In the genomic region with DNA sequence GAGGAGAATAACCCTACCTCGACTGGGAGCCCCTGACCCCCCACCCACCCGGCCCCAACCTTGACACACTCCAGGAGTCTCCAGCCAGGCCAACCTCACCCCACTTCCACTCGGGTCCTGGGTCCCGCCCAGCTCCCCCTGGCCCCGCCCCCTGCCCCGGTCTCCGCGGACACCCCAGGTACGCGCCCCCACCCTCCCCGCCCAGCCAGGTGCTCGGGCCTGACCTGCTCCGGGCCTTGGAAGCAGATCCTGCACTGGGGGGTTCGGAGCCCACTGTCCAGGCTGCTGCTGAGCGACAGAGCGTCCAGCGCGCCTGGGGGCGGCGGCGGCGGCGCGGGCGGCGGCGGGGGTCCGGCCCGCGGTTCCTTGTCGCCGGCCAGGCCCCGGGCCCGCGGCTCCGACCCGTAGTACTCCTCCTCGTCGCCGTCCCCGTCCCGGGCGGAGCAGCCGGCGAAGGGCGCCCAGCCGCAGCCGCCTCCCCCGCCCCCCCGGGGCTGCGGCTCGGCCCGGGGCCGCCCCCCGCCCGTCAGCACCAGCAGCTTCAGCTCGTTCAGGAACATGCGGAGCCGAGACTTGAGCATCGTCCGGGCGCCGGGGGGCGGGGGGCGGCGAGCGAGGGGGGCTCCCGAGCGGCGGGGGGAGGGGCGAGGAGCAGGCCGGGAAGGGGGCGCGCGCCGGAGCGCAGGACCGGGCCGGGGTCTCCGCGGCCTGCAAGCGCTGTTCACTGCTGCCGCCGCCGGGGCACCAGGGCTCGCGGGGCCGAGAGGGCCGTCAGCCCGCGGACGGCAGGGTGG, we compare ENCODE assay signal across 9 mouse cellular contexts. TPM values are rescaled to one million over a fixed set of nuclear protein-coding genes. Genes with fewer than 3 reads are reported as not detected.
DNase-seq lines count a peak whose midpoint lies in the region; ATAC-seq and TF ChIP-seq lines count a peak whose summit lies in the region.
"Had no signal": no experiment of that assay in that cellular context is flagged by ENCODE, and none has a peak within 500 bp of the region (broad histone marks: within the 10 kb centered on the region; RNA-seq: fewer than 3 reads in every experiment).

No protein-coding gene starts in this region.

- WGBS in embryonic facial prominence, embryonic 11.5 days = under 1% methylated on average over 42 of the region's 92 CpGs
- WGBS in kidney, embryonic 15.5 days = under 1% methylated on average over 34 of the region's 92 CpGs
- WGBS in neural tube, embryonic 13.5 days = under 1% methylated on average over 56 of the region's 92 CpGs

- in situ Hi-C loops in ES-E14 (cut with MboI; ENCODE audit: low sequenced_read_pairs in 2 of 2, unreplicated experiment in 2 of 2) = no loop called here

- H3K27me3 ChIP-seq in embryonic facial prominence, embryonic 11.5 days (ENCODE audit: control insufficient read depth, insufficient read depth, low read length) = peaks cover 12% of the 10 kb centered on the region
- peaks cover 27% of the 10 kb centered on the region for H3K27me3 ChIP-seq in kidney, embryonic 15.5 days
- no peaks in the 10 kb centered on the region for H3K27me3 ChIP-seq in neural tube, embryonic 13.5 days

- DNase-seq in kidney, adult 18-20 months = peak; percentile 16
- DNase-seq in kidney, adult 8-10 months = no peak
- DNase-seq in ES-E14 (ENCODE audit: low read depth, low spot score) = no peak
- peak; percentile 34 for DNase-seq in embryonic facial prominence, embryonic 11.5 days (ENCODE audit: low spot score)
- no peak for DNase-seq in urinary bladder, adult 18-20 months (ENCODE audit: low spot score in 2 of 2)
- no peak for DNase-seq in ovary, postnatal 10 days (ENCODE audit: low spot score)

- H3K4me3 ChIP-seq in ES-E14 (ENCODE audit: insufficient read depth in 1 of 2, low read depth in 1 of 2, low read length in 2 of 2, poor library complexity in 1 of 2, severe bottlenecking in 1 of 2) = peak overlapping the region; percentile 68 to 88; a peak in 3 of 4 replicates
- peak overlapping the region; percentile 85 for H3K4me3 ChIP-seq in embryonic facial prominence, embryonic 11.5 days (ENCODE audit: low read depth, low read length)
- peak overlapping the region; percentile 85 for H3K4me3 ChIP-seq in kidney, embryonic 15.5 days (replicated peaks)
- peak overlapping the region; percentile 90 for H3K4me3 ChIP-seq in neural tube, embryonic 13.5 days

- ATAC-seq in embryonic facial prominence, embryonic 11.5 days (replicated peaks; ENCODE audit: insufficient number of reproducible peaks, low FRiP score, low TSS enrichment, low read depth) = 0 out of 2 replicates have a peak, but pooled peaks have one; percentile 1
- no peak for ATAC-seq in kidney, embryonic 15.5 days (replicated peaks; ENCODE audit: low FRiP score)
- no peak; the same call in 1 of the 2 replicates for ATAC-seq in neural tube, embryonic 13.5 days (ENCODE audit: low read depth)

- H3K9me3 ChIP-seq in ES-E14 (ENCODE audit: control insufficient read depth, insufficient read depth, low read depth, low read length) = no peaks in the 10 kb centered on the region
- no peaks in the 10 kb centered on the region for H3K9me3 ChIP-seq in embryonic facial prominence, embryonic 11.5 days (replicated peaks; ENCODE audit: control insufficient read depth, low read length)
- H3K9me3 ChIP-seq in kidney, embryonic 15.5 days (replicated peaks) = no peaks in the 10 kb centered on the region
- H3K9me3 ChIP-seq in neural tube, embryonic 13.5 days = no peaks in the 10 kb centered on the region

- H3K9ac ChIP-seq in ES-E14 (ENCODE audit: insufficient read depth, low read depth, low read length, poor library complexity, severe bottlenecking) = peak overlapping the region; percentile 71
- peak overlapping the region; percentile 84 for H3K9ac ChIP-seq in embryonic facial prominence, embryonic 11.5 days (replicated peaks; ENCODE audit: low read length)
- H3K9ac ChIP-seq in kidney, embryonic 15.5 days = peak overlapping the region; percentile 73
- peak overlapping the region; percentile 99 for H3K9ac ChIP-seq in neural tube, embryonic 13.5 days

- no peak overlapping the region for H3K27ac ChIP-seq in ES-E14 (ENCODE audit: insufficient read depth, low read depth, low read length, poor library complexity, severe bottlenecking)
- peak overlapping the region; percentile 56; the same call in 1 of the 2 replicates for H3K27ac ChIP-seq in embryonic facial prominence, embryonic 11.5 days (replicated peaks; ENCODE audit: low read depth, low read length)
- peak overlapping the region; percentile 58 for H3K27ac ChIP-seq in kidney, embryonic 15.5 days
- peak overlapping the region; percentile 98 for H3K27ac ChIP-seq in neural tube, embryonic 13.5 days (replicated peaks)

- H3K4me2 ChIP-seq in embryonic facial prominence, embryonic 11.5 days (ENCODE audit: low read depth, low read length) = peak overlapping the region; percentile 98
- H3K4me2 ChIP-seq in kidney, embryonic 15.5 days = peak overlapping the region; percentile 96
- H3K4me2 ChIP-seq in neural tube, embryonic 13.5 days = peak overlapping the region; percentile 87

- peaks cover 2 to 18% of the 10 kb centered on the region in 2 experiments; a peak in 2 of 4 replicates for H3K4me1 ChIP-seq in ES-E14 (ENCODE audit: control insufficient read depth in 2 of 2, insufficient read depth in 2 of 2, low read length in 2 of 2, poor library complexity in 1 of 2)
- 0 out of 2 replicates have a peak, but pooled peaks cover 2% of the 10 kb centered on the region for H3K4me1 ChIP-seq in embryonic facial prominence, embryonic 11.5 days (ENCODE audit: control insufficient read depth, insufficient read depth, low read length)
- peaks cover 36% of the 10 kb centered on the region for H3K4me1 ChIP-seq in kidney, embryonic 15.5 days
- peaks cover 69% of the 10 kb centered on the region for H3K4me1 ChIP-seq in neural tube, embryonic 13.5 days (replicated peaks)

- H3K36me3 ChIP-seq in ES-E14 (ENCODE audit: control insufficient read depth, insufficient read depth, low read length, poor library complexity, severe bottlenecking) = peaks cover 15% of the 10 kb centered on the region; the same call in 1 of the 2 replicates
- peaks cover 4% of the 10 kb centered on the region for H3K36me3 ChIP-seq in embryonic facial prominence, embryonic 11.5 days (replicated peaks; ENCODE audit: control insufficient read depth, insufficient read depth, low read depth, low read length)
- peaks cover 25% of the 10 kb centered on the region for H3K36me3 ChIP-seq in kidney, embryonic 15.5 days
- peaks cover 33% of the 10 kb centered on the region for H3K36me3 ChIP-seq in neural tube, embryonic 13.5 days

TF ChIP-seq in ES-E14, 5 proteins besides CTCF, POLR2A, EP300 and RAD21:
- no peak for TF ChIP-seq CHD2 (IDR thresholded peaks at IDR 0.05; ENCODE audit: low read depth, low read length)
- no peak for TF ChIP-seq ZNF384 (IDR thresholded peaks at IDR 0.05; ENCODE audit: low read depth, low read length)
- TF ChIP-seq HCFC1 (IDR thresholded peaks at IDR 0.05; ENCODE audit: borderline replicate concordance, insufficient read depth, low read length) = no peak
- TF ChIP-seq MAFK (IDR thresholded peaks at IDR 0.05; ENCODE audit: insufficient read depth, low read depth, low read length) = no peak
- no peak for TF ChIP-seq ZC3H11A (IDR thresholded peaks at IDR 0.05; ENCODE audit: borderline replicate concordance, low read depth, low read length)

RNA-seq across cellular contexts. Expression of a gene that starts 0.6 kb away (rescaled TPM):
- total RNA-seq in ES-E14 (2012; rRNA removed) = 4.6 and 8.3 TPM in 2 replicates
- polyA plus RNA-seq in embryonic facial prominence, embryonic 11.5 days (2014; fragmentation: Nextera tagmentation; extraction: Ambion mirVana) = 1.5 and 1.8 TPM in 2 replicates
- polyA plus RNA-seq in kidney, embryonic 15.5 days (2015; fragmentation: Nextera tagmentation; extraction: Ambion mirVana) = 1.1 and 1.4 TPM in 2 replicates
- 5.4 and 6.3 TPM in 2 replicates for polyA plus RNA-seq in neural tube, embryonic 13.5 days (2015; fragmentation: Nextera tagmentation; extraction: Ambion mirVana)

RNA-seq across cellular contexts. Expression of a gene that starts 4.0 kb away (rescaled TPM):
- 502 and 522 TPM in 2 replicates for total RNA-seq in ES-E14 (2012; rRNA removed)
- 3,117 and 3,128 TPM in 2 replicates for polyA plus RNA-seq in embryonic facial prominence, embryonic 11.5 days (2014; fragmentation: Nextera tagmentation; extraction: Ambion mirVana)
- polyA plus RNA-seq in kidney, embryonic 15.5 days (2015; fragmentation: Nextera tagmentation; extraction: Ambion mirVana) = 1,852 and 1,884 TPM in 2 replicates
- polyA plus RNA-seq in neural tube, embryonic 13.5 days (2015; fragmentation: Nextera tagmentation; extraction: Ambion mirVana) = 1,139 and 1,291 TPM in 2 replicates

RNA-seq across cellular contexts. Expression of a gene that starts 10.7 kb away (rescaled TPM):
- 121 and 154 TPM in 2 replicates for total RNA-seq in ES-E14 (2012; rRNA removed)
- 83.4 and 98.5 TPM in 2 replicates for polyA plus RNA-seq in embryonic facial prominence, embryonic 11.5 days (2014; fragmentation: Nextera tagmentation; extraction: Ambion mirVana)
- 185 and 189 TPM in 2 replicates for polyA plus RNA-seq in kidney, embryonic 15.5 days (2015; fragmentation: Nextera tagmentation; extraction: Ambion mirVana)
- polyA plus RNA-seq in neural tube, embryonic 13.5 days (2015; fragmentation: Nextera tagmentation; extraction: Ambion mirVana) = 125 and 136 TPM in 2 replicates

RNA-seq across cellular contexts. Expression of a gene that starts 11.3 kb away (rescaled TPM):
- total RNA-seq in ES-E14 (2012; rRNA removed) = 0.40 and 0.74 TPM in 2 replicates
- polyA plus RNA-seq in embryonic facial prominence, embryonic 11.5 days (2014; fragmentation: Nextera tagmentation; extraction: Ambion mirVana) = not detected in 2 replicates
- 9.9 and 12.3 TPM in 2 replicates for polyA plus RNA-seq in kidney, embryonic 15.5 days (2015; fragmentation: Nextera tagmentation; extraction: Ambion mirVana)
- polyA plus RNA-seq in neural tube, embryonic 13.5 days (2015; fragmentation: Nextera tagmentation; extraction: Ambion mirVana) = 0.12 and 0.28 TPM in 2 replicates
- total RNA-seq: neutrophil, adult 5-6 weeks had no signal

RNA-seq across cellular contexts. Expression of a gene that starts 15.7 kb away (rescaled TPM):
- 1.4 and 2.0 TPM in 2 replicates for total RNA-seq in ES-E14 (2012; rRNA removed)
- polyA plus RNA-seq in embryonic facial prominence, embryonic 11.5 days (2014; fragmentation: Nextera tagmentation; extraction: Ambion mirVana) = 0.80 and 0.95 TPM in 2 replicates
- 0.04 and 0.42 TPM in 2 replicates for polyA plus RNA-seq in kidney, embryonic 15.5 days (2015; fragmentation: Nextera tagmentation; extraction: Ambion mirVana)
- 1.9 and 2.3 TPM in 2 replicates for polyA plus RNA-seq in neural tube, embryonic 13.5 days (2015; fragmentation: Nextera tagmentation; extraction: Ambion mirVana)

Comparison
In these comparisons a context has a peak if more than half of its experiments do, and no peak if none do; other contexts are left out.
1. DNase-seq: peak in kidney, adult 18-20 months (single experiment) and embryonic facial prominence, embryonic 11.5 days (single experiment); none in kidney, adult 8-10 months (0 of 2), ES-E14 (single experiment), urinary bladder, adult 18-20 months (0 of 2) and ovary, postnatal 10 days (single experiment).
2. Peak in every context shown above with its lines, with median percentiles within 50 percentile points of each other: H3K4me3 ChIP-seq, H3K9ac ChIP-seq and H3K4me2 ChIP-seq.